Mouse (Mus musculus) liver, embryonic 15.5 days (tissue): ENCODE measurements around the gene Wwtr1. TPM values are rescaled to one million over a fixed set of nuclear protein-coding genes. Genes with fewer than 3 reads are reported as not detected.
A peak's percentile ranks its signal among the peaks of the same experiment; 100 is the strongest.

ENCODE experiments used
- ATAC-seq: fragments of 200-750 bp; cut with Nextera tagmentation; 2 replicates; pipeline ENCODE4 v1.8.0; 2017; ENCODE audit warnings: moderate number of reproducible peaks, mild to moderate bottlenecking, moderate library complexity; ENCODE audit not compliant: insufficient read depth
- H3K27ac ChIP-seq: fragments of 300-500 bp; sonication (generic); replicated peaks from 2 replicates; pipeline ENCODE4 v1.5.1; 2015; ENCODE audit warnings: mild to moderate bottlenecking, inconsistent platforms
- H3K27me3 ChIP-seq: fragments of 300-500 bp; sonication (generic); 2 replicates; pipeline ENCODE4 v1.6.1; 2015; ENCODE audit warnings: mild to moderate bottlenecking, inconsistent platforms
- H3K36me3 ChIP-seq: fragments of 300-500 bp; sonication (generic); replicated peaks from 2 replicates; pipeline ENCODE4 v1.6.1; 2015; ENCODE audit warnings: moderate library complexity, mild to moderate bottlenecking, inconsistent platforms
- H3K4me1 ChIP-seq: fragments of 300-500 bp; sonication (generic); replicated peaks from 2 replicates; pipeline ENCODE4 v1.6.1; 2015; ENCODE audit warnings: inconsistent platforms
- H3K4me2 ChIP-seq: fragments of 300-500 bp; sonication (generic); 2 replicates; pipeline ENCODE4 v1.6.1; 2015; ENCODE audit warnings: moderate library complexity, mild to moderate bottlenecking, inconsistent platforms
- H3K4me3 ChIP-seq: fragments of 300-500 bp; sonication (generic); replicated peaks from 2 replicates; pipeline ENCODE4 v1.5.1; 2015; ENCODE audit warnings: mild to moderate bottlenecking, inconsistent platforms
- H3K9ac ChIP-seq: fragments of 300-500 bp; sonication (generic); 2 replicates; pipeline ENCODE4 v1.6.1; 2015; ENCODE audit warnings: moderate library complexity, mild to moderate bottlenecking, inconsistent platforms
- H3K9me3 ChIP-seq: fragments of 300-500 bp; sonication (generic); replicated peaks from 2 replicates; pipeline ENCODE4 v1.6.1; 2016; ENCODE audit warnings: inconsistent platforms
- WGBS: fragments of 180-500 bp; shearing (Covaris S2); methylation state at CpG from one replicate; pipeline ENCODE4 v1.1.7; 2015; ENCODE audit warnings: mixed read lengths; ENCODE audit not compliant: insufficient replicate concordance; 5-methylcytosine and 5-hydroxymethylcytosine counted together
- polyA plus RNA-seq: library from polyadenylated mRNA; unstranded; fragments of >200 nt; fragmentation: Nextera tagmentation; extraction: Ambion mirVana; gene quantifications from 2 replicates; pipeline ENCODE4 v1.2.1, GENCODE M21; 2015

The Wwtr1 gene
- 1.5 TPM in 2 replicates for polyA plus RNA-seq

DNA sequence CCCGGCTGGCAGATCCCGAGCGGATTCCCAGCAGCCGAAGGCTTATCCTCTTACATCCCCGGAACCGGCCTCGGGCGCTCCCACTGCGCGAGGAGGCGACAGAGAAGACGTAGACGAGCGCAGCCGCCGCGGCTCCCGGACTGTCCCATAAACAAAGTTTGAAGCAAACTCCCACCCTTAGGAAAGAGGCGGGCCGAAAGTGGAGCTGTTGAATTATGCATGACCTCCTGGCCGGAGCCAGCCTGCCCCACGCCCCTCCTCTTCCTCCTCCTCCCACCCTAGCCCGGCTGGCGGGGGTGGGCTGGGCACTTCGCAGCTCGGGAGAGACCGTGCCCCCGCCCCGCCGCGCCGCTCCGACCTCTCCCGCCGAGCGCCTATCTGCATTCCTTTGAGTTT is at the start of gene Wwtr1:
Gene Wwtr1 (minus strand): TSS at position 251 of the 396 bp plus-strand sequence.
- no peaks in the 10 kb centered on the region for H3K4me1 ChIP-seq
- H3K9ac ChIP-seq, result peak within 1 kb of the TSS; percentile 37; the same call in 1 of the 2 replicates
- peak within 1 kb of the TSS; percentile 62 for H3K4me2 ChIP-seq
- H3K27ac ChIP-seq, result peak within 1 kb of the TSS; percentile 55
- peaks cover 47% of the 10 kb centered on the region for H3K27me3 ChIP-seq
- H3K36me3 ChIP-seq, result no peaks in the 10 kb centered on the region
- no peaks in the 10 kb centered on the region for H3K9me3 ChIP-seq
- H3K4me3 ChIP-seq, result peak within 1 kb of the TSS; percentile 58
- under 1% methylated on average over 36 of the region's 36 CpGs for WGBS
- peak; percentile 89 for ATAC-seq

DNA sequence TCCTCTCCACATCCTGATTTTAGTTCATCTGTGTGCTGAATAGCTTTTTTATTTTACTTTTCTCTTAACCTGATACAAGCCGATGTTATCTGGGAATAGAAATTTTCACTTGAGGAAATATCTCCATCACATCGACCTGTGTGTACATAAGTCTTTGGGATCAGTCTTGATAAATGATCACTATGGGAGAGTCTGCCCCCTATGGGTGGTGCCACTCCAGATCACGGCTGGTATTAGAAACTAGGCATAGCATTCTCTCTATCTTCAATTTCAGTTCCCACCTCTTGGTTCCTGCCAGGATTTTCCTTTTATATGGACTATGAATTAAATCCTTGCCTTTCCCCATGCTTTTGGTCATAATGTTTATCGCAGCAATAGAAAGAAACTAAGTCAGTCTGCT is 44.0 kb upstream of the Wwtr1 start:
- ATAC-seq, result no peak
- H3K9ac ChIP-seq, result no peak overlapping the region
- WGBS, result 60% methylated on average over 4 of the region's 4 CpGs
- no peak overlapping the region for H3K4me2 ChIP-seq
- H3K4me3 ChIP-seq, result no peak overlapping the region
- no peak overlapping the region for H3K27ac ChIP-seq
- no peaks in the 10 kb centered on the region for H3K27me3 ChIP-seq
- H3K36me3 ChIP-seq, result no peaks in the 10 kb centered on the region
- H3K9me3 ChIP-seq, result no peaks in the 10 kb centered on the region
- no peaks in the 10 kb centered on the region for H3K4me1 ChIP-seq

DNA sequence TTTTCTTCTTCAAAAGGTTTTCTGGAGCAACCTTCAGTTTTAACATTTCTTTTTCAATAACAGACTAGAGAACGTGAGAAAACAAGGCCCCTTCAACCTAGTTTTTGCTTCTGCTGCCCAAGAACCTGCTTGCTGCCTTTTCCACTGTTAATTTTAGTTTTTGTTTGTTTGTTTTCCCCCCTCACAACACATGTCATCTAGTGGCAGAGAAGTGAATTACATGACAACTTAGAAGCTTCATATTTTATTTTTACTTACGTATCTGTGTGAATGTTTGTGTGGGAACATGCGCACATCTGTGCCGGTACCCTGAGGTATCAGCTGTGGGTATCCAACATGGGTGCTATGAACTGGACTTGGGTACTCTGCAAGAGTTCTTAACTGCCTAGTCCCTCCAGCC is 39.9 kb upstream of the Wwtr1 start:
- Histone ChIP-seq H3K4me1 (no peaks in the 10 kb centered on the region), H3K4me3 (no peak overlapping the region), H3K27me3 (no peaks in the 10 kb centered on the region), H3K9me3 (no peaks in the 10 kb centered on the region), H3K27ac (no peak overlapping the region), H3K9ac (no peak overlapping the region), H3K4me2 (no peak overlapping the region), H3K36me3 (no peaks in the 10 kb centered on the region)
- no peak for ATAC-seq
- 74% methylated on average over 4 of the region's 4 CpGs for WGBS

DNA sequence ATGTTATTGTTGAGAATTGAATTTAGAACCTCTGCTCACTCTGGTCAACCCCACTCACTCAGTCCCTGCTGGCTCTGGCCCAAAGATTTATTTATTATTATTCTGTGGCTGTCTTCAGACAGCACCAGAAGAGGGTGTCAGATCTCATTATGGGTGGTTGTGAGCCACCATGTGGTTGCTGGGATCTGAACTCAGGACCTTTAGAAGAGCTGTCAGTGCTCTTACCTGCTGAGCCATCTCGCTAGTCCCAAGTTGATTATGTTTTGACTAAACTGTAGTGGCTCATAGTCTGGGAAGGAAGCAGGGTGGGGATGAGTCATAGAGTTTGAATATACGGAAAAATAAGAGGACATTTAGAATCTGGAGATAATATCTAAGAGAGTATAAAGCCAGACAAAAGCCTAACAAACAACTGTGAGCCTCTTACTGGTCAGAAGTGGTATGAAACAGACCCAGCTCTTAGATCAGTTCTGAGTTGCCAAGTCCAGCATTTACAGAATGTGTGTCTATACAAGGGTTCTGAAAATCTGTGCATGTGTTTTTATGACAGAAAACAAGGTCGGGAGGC is 36.8 kb upstream of the Wwtr1 start:
- H3K36me3 ChIP-seq, result no peaks in the 10 kb centered on the region
- no peaks in the 10 kb centered on the region for H3K4me1 ChIP-seq
- ATAC-seq, result no peak
- no peak overlapping the region for H3K27ac ChIP-seq
- H3K9ac ChIP-seq, result no peak overlapping the region
- no peak overlapping the region for H3K4me3 ChIP-seq
- WGBS, result 56% methylated on average over 3 of the region's 3 CpGs
- no peaks in the 10 kb centered on the region for H3K9me3 ChIP-seq
- H3K4me2 ChIP-seq, result no peak overlapping the region
- H3K27me3 ChIP-seq, result no peaks in the 10 kb centered on the region

DNA sequence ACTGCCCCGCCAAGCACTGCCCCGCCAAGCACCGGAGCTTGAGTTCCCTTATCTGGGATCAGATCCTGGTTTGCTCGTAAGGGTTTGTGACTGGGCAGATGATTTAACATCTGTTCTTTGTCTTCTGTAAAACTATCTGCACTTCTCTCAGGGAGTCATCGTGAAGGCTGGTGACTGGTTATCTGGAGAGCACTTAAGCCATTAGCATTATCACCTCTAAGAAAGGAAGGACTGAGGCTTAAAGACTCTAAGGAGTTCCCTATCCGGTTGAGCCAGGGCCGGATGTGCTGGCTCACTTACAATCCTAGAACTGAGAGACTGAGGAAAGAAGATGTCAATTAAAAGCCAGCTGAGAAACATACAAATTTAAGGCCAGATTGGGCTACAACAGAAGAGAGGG is 36.1 kb upstream of the Wwtr1 start:
- ATAC-seq, result no peak
- no peaks in the 10 kb centered on the region for H3K4me1 ChIP-seq
- H3K4me3 ChIP-seq, result no peak overlapping the region
- no peaks in the 10 kb centered on the region for H3K9me3 ChIP-seq
- no peak overlapping the region for H3K9ac ChIP-seq
- 34% methylated on average over 7 of the region's 7 CpGs for WGBS
- H3K4me2 ChIP-seq, result no peak overlapping the region
- H3K27ac ChIP-seq, result no peak overlapping the region
- H3K27me3 ChIP-seq, result no peaks in the 10 kb centered on the region
- no peaks in the 10 kb centered on the region for H3K36me3 ChIP-seq

DNA sequence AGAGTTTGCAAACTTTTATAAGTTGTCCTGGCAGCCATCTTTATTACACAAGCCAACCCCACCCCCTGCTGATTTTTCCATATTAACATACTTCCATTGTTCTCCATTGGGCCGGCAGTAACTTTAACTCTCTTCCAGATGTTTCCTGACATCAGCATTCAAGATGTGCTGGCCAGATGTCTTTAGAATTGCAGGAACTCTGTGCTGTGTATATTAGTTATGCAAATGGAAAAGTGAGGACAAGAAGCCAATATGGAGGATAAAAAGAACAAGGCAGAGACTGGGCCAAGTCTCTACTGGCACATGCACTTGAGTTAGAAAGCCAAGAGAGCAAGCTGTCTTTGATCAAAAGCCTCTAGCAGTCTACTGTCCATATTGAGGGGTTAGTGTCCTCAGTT is 28.9 kb upstream of the Wwtr1 start:
- H3K27me3 ChIP-seq, result no peaks in the 10 kb centered on the region
- H3K9ac ChIP-seq, result no peak overlapping the region
- H3K4me2 ChIP-seq, result no peak overlapping the region
- no peak overlapping the region for H3K4me3 ChIP-seq
- no peaks in the 10 kb centered on the region for H3K9me3 ChIP-seq
- ATAC-seq, result no peak
- no peaks in the 10 kb centered on the region for H3K36me3 ChIP-seq
- WGBS, result 46% methylated on average over 1 of the region's 1 CpGs
- no peak overlapping the region for H3K27ac ChIP-seq
- H3K4me1 ChIP-seq, result no peaks in the 10 kb centered on the region

DNA sequence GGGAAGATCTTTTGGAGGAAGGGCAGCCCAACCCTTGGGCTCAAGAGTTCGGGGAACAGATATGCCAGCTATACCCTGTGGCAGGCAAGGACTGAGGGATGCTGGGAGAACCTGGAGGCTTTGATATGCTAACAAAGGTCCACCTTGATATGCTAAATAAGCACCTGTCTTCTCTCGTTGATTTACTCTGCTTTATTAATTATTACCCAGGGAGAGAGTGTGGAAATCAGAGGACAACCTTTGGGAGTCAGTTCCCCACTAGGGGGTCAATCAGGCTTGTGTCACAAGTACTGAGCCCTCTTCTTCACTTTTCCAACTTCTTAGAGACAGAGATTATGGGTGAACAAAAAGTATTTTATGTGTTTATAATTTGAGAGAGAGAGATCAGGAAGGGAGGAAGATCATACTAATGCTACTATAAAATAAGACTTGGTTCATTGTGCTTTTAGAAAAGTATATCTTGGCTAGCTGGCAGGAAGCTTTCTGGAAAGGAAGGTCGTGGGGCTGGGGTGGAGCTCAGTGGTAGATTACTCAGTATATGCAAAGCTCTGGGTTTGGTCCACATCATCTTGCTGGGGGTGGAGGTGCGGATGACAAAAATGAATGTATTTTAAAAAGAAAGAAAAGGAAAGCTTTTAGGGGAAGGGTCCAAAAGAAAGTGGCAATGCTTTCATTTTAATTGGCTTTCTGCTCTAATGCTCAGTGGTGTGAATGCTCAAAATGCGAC is 28.3 kb upstream of the Wwtr1 start:
- 46% methylated on average over 5 of the region's 5 CpGs for WGBS
- no peaks in the 10 kb centered on the region for H3K27me3 ChIP-seq
- no peaks in the 10 kb centered on the region for H3K4me1 ChIP-seq
- H3K36me3 ChIP-seq, result no peaks in the 10 kb centered on the region
- no peaks in the 10 kb centered on the region for H3K9me3 ChIP-seq
- H3K4me2 ChIP-seq, result no peak overlapping the region
- H3K9ac ChIP-seq, result no peak overlapping the region
- H3K27ac ChIP-seq, result no peak overlapping the region
- H3K4me3 ChIP-seq, result no peak overlapping the region
- no peak for ATAC-seq

DNA sequence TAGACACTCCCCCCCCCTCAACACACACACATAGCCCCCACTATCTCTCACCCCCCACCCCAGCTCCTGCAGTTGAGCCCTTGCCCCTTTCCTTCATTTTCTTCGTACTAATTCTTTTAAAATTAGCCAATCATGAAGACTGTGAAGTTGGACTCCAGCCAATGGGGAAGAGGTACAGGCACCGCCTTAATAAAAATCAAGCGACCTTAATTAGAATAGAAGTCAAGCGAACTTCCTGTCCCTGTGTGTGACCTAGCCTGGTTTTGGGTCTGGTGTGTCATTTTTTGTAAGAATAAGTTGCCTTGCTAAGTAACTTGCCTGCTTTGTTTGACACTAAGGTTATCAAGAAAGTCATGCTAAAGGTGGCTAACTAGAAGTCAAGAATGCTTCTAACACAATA is 26.9 kb upstream of the Wwtr1 start:
- Histone ChIP-seq H3K9ac (no peak overlapping the region), H3K9me3 (no peaks in the 10 kb centered on the region), H3K4me2 (no peak overlapping the region), H3K27ac (no peak overlapping the region), H3K27me3 (no peaks in the 10 kb centered on the region), H3K4me3 (no peak overlapping the region), H3K4me1 (no peaks in the 10 kb centered on the region), H3K36me3 (no peaks in the 10 kb centered on the region)
- ATAC-seq, result no peak
- WGBS, result 62% methylated on average over 4 of the region's 4 CpGs

DNA sequence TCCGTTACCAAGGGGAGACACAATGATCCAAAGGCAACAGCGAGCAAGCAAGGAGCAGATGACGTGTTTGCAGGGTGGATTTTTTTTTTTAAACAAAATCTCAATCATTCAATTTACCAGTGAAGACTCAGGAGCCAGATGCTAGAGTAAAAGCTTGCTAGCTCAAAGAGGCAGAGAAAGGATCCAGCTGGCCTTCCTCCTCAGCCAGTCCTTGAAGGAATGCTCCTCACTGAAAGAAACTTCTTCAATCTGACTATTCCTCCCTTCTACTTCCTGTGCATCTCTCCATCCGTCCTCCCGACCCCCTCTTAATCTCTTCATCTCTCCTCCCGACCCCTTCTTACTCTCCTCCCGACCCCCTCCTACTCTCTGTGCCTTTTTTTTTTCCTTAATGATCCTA is 20.9 kb upstream of the Wwtr1 start:
- Histone ChIP-seq H3K36me3 (no peaks in the 10 kb centered on the region), H3K4me1 (no peaks in the 10 kb centered on the region), H3K9me3 (no peaks in the 10 kb centered on the region), H3K27me3 (no peaks in the 10 kb centered on the region), H3K27ac (no peak overlapping the region), H3K4me3 (no peak overlapping the region), H3K4me2 (no peak overlapping the region), H3K9ac (no peak overlapping the region)
- ATAC-seq, result no peak
- WGBS, result 28% methylated on average over 7 of the region's 7 CpGs

DNA sequence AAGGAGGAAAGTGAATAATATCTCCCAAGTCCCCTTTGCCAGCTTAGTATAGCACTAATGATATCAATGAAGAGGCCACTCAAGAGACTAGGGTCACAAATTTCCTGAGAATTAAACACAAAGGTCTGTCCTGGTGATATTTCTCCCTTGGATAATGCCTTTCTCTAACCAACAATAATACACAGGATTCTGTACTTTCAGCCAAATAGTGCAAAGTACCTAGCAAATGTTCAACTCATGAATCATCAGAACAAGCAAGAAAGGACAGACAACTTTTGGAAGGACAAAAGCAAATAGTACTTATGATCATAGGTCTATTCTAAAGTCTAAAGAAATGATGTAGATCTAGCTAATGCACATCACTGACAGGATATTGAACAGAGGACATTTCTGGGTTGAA is 19.8 kb upstream of the Wwtr1 start:
- H3K36me3 ChIP-seq, result no peaks in the 10 kb centered on the region

DNA sequence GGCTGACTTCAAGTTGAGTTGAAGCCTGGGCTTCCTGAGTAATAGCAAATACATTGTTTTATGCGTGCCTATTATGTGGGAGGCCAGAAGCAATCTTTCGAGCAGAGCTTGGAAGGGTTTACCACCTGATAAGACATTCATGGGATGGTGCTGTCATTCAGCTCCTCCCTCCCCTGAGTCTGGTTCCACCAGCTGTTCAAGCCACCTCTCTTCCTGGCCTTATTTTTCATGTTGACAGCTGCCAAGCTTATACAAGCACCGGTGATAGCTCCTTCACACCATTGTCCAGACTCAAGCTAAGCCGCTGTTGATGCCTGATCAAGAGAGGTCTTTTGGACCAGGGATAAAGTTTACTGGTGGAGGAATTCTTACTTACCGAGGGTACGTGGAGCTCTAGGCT is 10.3 kb upstream of the Wwtr1 start:
- Histone ChIP-seq H3K4me1 (no peaks in the 10 kb centered on the region), H3K36me3 (no peaks in the 10 kb centered on the region), H3K27me3 (no peaks in the 10 kb centered on the region), H3K4me2 (no peak overlapping the region), H3K9me3 (no peaks in the 10 kb centered on the region), H3K9ac (no peak overlapping the region), H3K4me3 (no peak overlapping the region), H3K27ac (no peak overlapping the region)
- ATAC-seq, result no peak
- WGBS, result 61% methylated on average over 6 of the region's 6 CpGs

More for the DNA sequence above, 19.8 kb upstream of the Wwtr1 start:
- Histone ChIP-seq H3K9ac (no peak overlapping the region), H3K9me3 (no peaks in the 10 kb centered on the region), H3K4me1 (no peaks in the 10 kb centered on the region), H3K4me2 (no peak overlapping the region), H3K27me3 (no peaks in the 10 kb centered on the region), H3K27ac (no peak overlapping the region), H3K4me3 (no peak overlapping the region)
- ATAC-seq, result no peak

DNA sequence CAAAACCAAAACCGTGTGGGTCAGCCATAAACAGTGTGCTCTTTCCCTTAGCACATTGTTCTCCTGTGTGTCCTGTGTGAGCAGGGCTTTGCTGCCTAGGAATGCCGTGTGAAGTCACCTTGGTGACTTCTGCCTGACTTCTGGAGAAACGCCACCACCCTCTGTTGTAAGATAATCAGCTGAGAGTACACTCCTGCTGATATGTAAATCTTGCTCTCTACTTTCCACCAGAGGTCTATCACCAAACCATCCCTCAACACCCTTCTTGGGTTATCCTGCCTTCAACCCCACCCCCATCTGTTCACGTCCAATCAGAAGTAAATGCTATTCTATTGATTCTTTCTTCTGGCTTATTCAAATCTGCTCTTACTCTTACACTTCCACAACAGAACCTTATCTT is 7.8 kb upstream of the Wwtr1 start:
- Histone ChIP-seq H3K27me3 (peaks cover 4% of the 10 kb centered on the region), H3K9me3 (no peaks in the 10 kb centered on the region), H3K4me1 (no peaks in the 10 kb centered on the region), H3K4me3 (no peak overlapping the region), H3K27ac (no peak overlapping the region), H3K9ac (no peak overlapping the region), H3K36me3 (no peaks in the 10 kb centered on the region), H3K4me2 (no peak overlapping the region)
- ATAC-seq, result no peak
- 54% methylated on average over 4 of the region's 4 CpGs for WGBS
